In genomic region chr7:140295746-140296145, GRCm38 (mm10) we compare ENCODE assay signal across 25 mouse cellular contexts. TPM values are rescaled to one million over a fixed set of nuclear protein-coding genes. Genes with fewer than 3 reads are reported as not detected.
"Had no signal": no experiment of that assay in that cellular context is flagged by ENCODE, and none has a peak within 500 bp of the region (broad histone marks: within the 10 kb centered on the region; RNA-seq: fewer than 3 reads in every experiment).

No protein-coding gene starts in this region.

- H3K27ac ChIP-seq: neural tube, embryonic 13.5 days; neural tube, embryonic 15.5 days; stomach, embryonic 15.5 days; stomach, postnatal 0 days had no signal

- H3K36me3 ChIP-seq: neural tube, embryonic 13.5 days; neural tube, embryonic 15.5 days; stomach, embryonic 15.5 days had no signal

- H3K4me1 ChIP-seq: neural tube, embryonic 13.5 days; neural tube, embryonic 15.5 days; stomach, embryonic 15.5 days had no signal

- H3K4me2 ChIP-seq: neural tube, embryonic 13.5 days; neural tube, embryonic 15.5 days; stomach, embryonic 15.5 days had no signal

- H3K27me3 ChIP-seq: neural tube, embryonic 13.5 days; neural tube, embryonic 15.5 days; stomach, embryonic 15.5 days had no signal

- H3K9ac ChIP-seq: neural tube, embryonic 13.5 days; neural tube, embryonic 15.5 days; stomach, embryonic 15.5 days had no signal

- H3K9me3 ChIP-seq: neural tube, embryonic 13.5 days; neural tube, embryonic 15.5 days; stomach, embryonic 15.5 days had no signal

- H3K4me3 ChIP-seq: neural tube, embryonic 13.5 days; neural tube, embryonic 15.5 days; stomach, embryonic 15.5 days had no signal

- DNase-seq: retina, postnatal 1 day; right cerebral cortex, adult 18-20 months; right cerebral cortex, postnatal 14 days; right cerebral cortex, postnatal 25 days; right cerebral cortex, postnatal 4 days; spleen, adult 18-20 months; thymus, adult 18-20 months; thymus, adult 2 months; thymus, postnatal 14 days; thymus, postnatal 25 days; thymus, postnatal 36 days; thymus, postnatal 4 days had no signal

RNA-seq across cellular contexts. Expression of gene Olfr525, which starts 24.9 kb away (rescaled TPM):
- total RNA-seq: neutrophil, adult 5-6 weeks had no signal
- polyA plus RNA-seq: neural tube, embryonic 13.5 days; neural tube, embryonic 14.5 days; neural tube, embryonic 15.5 days; small intestine, adult 2 months; spleen, adult 2 months; stomach, embryonic 14.5 days; stomach, embryonic 15.5 days; stomach, embryonic 16.5 days; stomach, postnatal 0 days; testis, adult 2 months; urinary bladder, adult 2 months had no signal

RNA-seq across cellular contexts. Expression of gene Olfr527, which starts 38.1 kb away (rescaled TPM):
- total RNA-seq: neutrophil, adult 5-6 weeks had no signal
- polyA plus RNA-seq: neural tube, embryonic 13.5 days; neural tube, embryonic 14.5 days; neural tube, embryonic 15.5 days; small intestine, adult 2 months; spleen, adult 2 months; stomach, embryonic 14.5 days; stomach, embryonic 15.5 days; stomach, embryonic 16.5 days; stomach, postnatal 0 days; testis, adult 2 months; thymus, postnatal 0 days; urinary bladder, adult 2 months had no signal

RNA-seq across cellular contexts. Expression of gene 5830411N06Rik, which starts 48.7 kb away (rescaled TPM):
- polyA plus RNA-seq: neural tube, embryonic 13.5 days; neural tube, embryonic 14.5 days; stomach, embryonic 14.5 days; stomach, embryonic 15.5 days; stomach, embryonic 16.5 days; stomach, postnatal 0 days had no signal
